Mouse (Mus musculus) intestine, embryonic 14.5 days (tissue): Measurements from ENCODE around the gene Anapc4. TPM values are rescaled to one million over a fixed set of nuclear protein-coding genes. Genes with fewer than 3 reads are reported as not detected.

Experiments used
- ATAC-seq: fragments of 200-750 bp; cut with Nextera tagmentation; replicated peaks from 2 replicates; pipeline ENCODE4 v1.8.0; 2017; ENCODE audit warnings: low read depth, moderate number of reproducible peaks, moderate TSS enrichment, moderate library complexity; ENCODE audit not compliant: low FRiP score, low TSS enrichment
- DNase-seq: peaks from one replicate; pipeline ENCODE4 v3.0.0-alpha.2; 2018; ENCODE audit warnings: low spot score
- H3K27ac ChIP-seq: fragments of 300-500 bp; sonication (generic); 2 replicates; pipeline ENCODE4 v1.5.1; 2014; ENCODE audit warnings: low read depth, mild to moderate bottlenecking, control low read depth
- H3K27me3 ChIP-seq: fragments of 300-500 bp; sonication (generic); replicated peaks from 2 replicates; pipeline ENCODE4 v1.6.1; 2014; ENCODE audit warnings: low read length, control low read depth; ENCODE audit not compliant: control insufficient read depth, insufficient read depth
- H3K36me3 ChIP-seq: fragments of 300-500 bp; sonication (generic); 2 replicates; pipeline ENCODE4 v1.6.1; 2014; ENCODE audit warnings: low read length, control low read depth; ENCODE audit not compliant: control insufficient read depth, insufficient read depth
- H3K4me1 ChIP-seq: fragments of 300-500 bp; sonication (generic); replicated peaks from 2 replicates; pipeline ENCODE4 v1.6.1; 2014; ENCODE audit warnings: low read length, control low read depth, mixed read lengths; ENCODE audit not compliant: control insufficient read depth, insufficient read depth
- H3K4me2 ChIP-seq: fragments of 300-500 bp; sonication (generic); 2 replicates; pipeline ENCODE4 v1.6.1; 2014; ENCODE audit warnings: low read length
- H3K4me3 ChIP-seq: fragments of 300-500 bp; sonication (generic); 2 replicates; pipeline ENCODE4 v1.5.1; 2014; ENCODE audit warnings: low read depth, low read length, control low read depth, mixed read lengths
- H3K9ac ChIP-seq: fragments of 300-500 bp; sonication (generic); 2 replicates; pipeline ENCODE4 v1.6.1; 2014; ENCODE audit warnings: mild to moderate bottlenecking, low read length
- H3K9me3 ChIP-seq: fragments of 300-500 bp; sonication (generic); 2 replicates; pipeline ENCODE4 v1.6.1; 2016; ENCODE audit warnings: low read length, control low read depth; ENCODE audit not compliant: control insufficient read depth
- WGBS: fragments of 180-500 bp; shearing (Covaris S2); extraction: QIAGEN DNeasy Blood & Tissue Kit; methylation state at CpG from one replicate; pipeline ENCODE4 v1.1.7; 2014; 5-methylcytosine and 5-hydroxymethylcytosine counted together
- polyA plus RNA-seq: library from polyadenylated mRNA; unstranded; fragments of >200 nt; fragmentation: Nextera tagmentation; extraction: Ambion mirVana; gene quantifications from 2 replicates; pipeline ENCODE4 v1.2.1, GENCODE M21; 2014

Anapc4 gene
- polyA plus RNA-seq, 1 experiment from 2014 or later, result 92.1 TPM

- DNase-seq, result peak; percentile 69
- ATAC-seq, result no peak; the same call in 1 of the 2 replicates
- whole genome bisulfite sequencing, result 3% methylated on average over 8 of the region's 14 CpGs
These were observed 45.0 kb downstream of the Anapc4 start for GRCm38 (mm10) chr5:52878847-52879246.

GRCm38 (mm10) chr5:52879926-52880325, 46.1 kb downstream of the Anapc4 start:
- Histone ChIP-seq H3K36me3 (no peaks in the 10 kb centered on the region), H3K4me1 (no peaks in the 10 kb centered on the region), H3K9me3 (no peaks in the 10 kb centered on the region), H3K27ac (no peak overlapping the region), H3K4me3 (no peak overlapping the region), H3K4me2 (no peak overlapping the region), H3K9ac (no peak overlapping the region), H3K27me3 (no peaks in the 10 kb centered on the region)
- DNase-seq, result no peak
- no peak for ATAC-seq
- 90% methylated on average over 6 of the region's 6 CpGs for WGBS

More at GRCm38 (mm10) chr5:52878847-52879246, 45.0 kb downstream of the Anapc4 start:
- no peak overlapping the region for H3K27ac ChIP-seq
- no peaks in the 10 kb centered on the region for H3K4me1 ChIP-seq
- H3K4me2 ChIP-seq, result no peak overlapping the region; the same call in 1 of the 2 replicates
- H3K9ac ChIP-seq, result no peak overlapping the region
- no peak overlapping the region for H3K4me3 ChIP-seq
- no peaks in the 10 kb centered on the region for H3K9me3 ChIP-seq
- H3K36me3 ChIP-seq, result no peaks in the 10 kb centered on the region
- H3K27me3 ChIP-seq, result no peaks in the 10 kb centered on the region

GRCm38 (mm10) chr5:52882446-52882845, 48.6 kb downstream of the Anapc4 start:
- Histone ChIP-seq H3K27ac (no peak overlapping the region), H3K4me3 (no peak overlapping the region), H3K36me3 (no peaks in the 10 kb centered on the region), H3K4me2 (no peak overlapping the region), H3K9me3 (0 out of 2 replicates have a peak, but pooled peaks cover 5% of the 10 kb centered on the region), H3K9ac (no peak overlapping the region), H3K4me1 (no peaks in the 10 kb centered on the region), H3K27me3 (no peaks in the 10 kb centered on the region)
- WGBS, result 52% methylated on average over 2 of the region's 2 CpGs
- DNase-seq, result no peak
- ATAC-seq, result no peak

GRCm38 (mm10) chr5:52887085-52887484, 53.3 kb downstream of the Anapc4 start:
- ATAC-seq (no peak), DNase-seq (peak; percentile 65)
- Histone ChIP-seq H3K27ac (no peak overlapping the region), H3K27me3 (no peaks in the 10 kb centered on the region), H3K4me2 (no peak overlapping the region), H3K9me3 (0 out of 2 replicates have a peak, but pooled peaks cover 5% of the 10 kb centered on the region), H3K4me3 (no peak overlapping the region), H3K36me3 (no peaks in the 10 kb centered on the region), H3K9ac (no peak overlapping the region), H3K4me1 (no peaks in the 10 kb centered on the region)
- WGBS, result 52% methylated on average over 12 of the region's 12 CpGs

GRCm38 (mm10) chr5:52889919-52890318, 56.1 kb downstream of the Anapc4 start:
- Histone ChIP-seq H3K4me2 (no peak overlapping the region), H3K9me3 (peaks cover 9% of the 10 kb centered on the region; the same call in 1 of the 2 replicates), H3K4me3 (no peak overlapping the region), H3K36me3 (no peaks in the 10 kb centered on the region), H3K27me3 (no peaks in the 10 kb centered on the region), H3K27ac (no peak overlapping the region), H3K4me1 (no peaks in the 10 kb centered on the region), H3K9ac (no peak overlapping the region)
- ATAC-seq (no peak), DNase-seq (no peak)
- WGBS, result 85% methylated on average over 7 of the region's 7 CpGs

GRCm38 (mm10) chr5:52891949-52892835, 58.4 kb downstream of the Anapc4 start:
- no peak for DNase-seq
- H3K36me3 ChIP-seq, result no peaks in the 10 kb centered on the region
- no peak overlapping the region for H3K27ac ChIP-seq
- 64% methylated on average over 12 of the region's 12 CpGs for WGBS
- no peak overlapping the region for H3K4me3 ChIP-seq
- no peak for ATAC-seq
- H3K4me1 ChIP-seq, result no peaks in the 10 kb centered on the region
- H3K4me2 ChIP-seq, result no peak overlapping the region
- H3K9ac ChIP-seq, result no peak overlapping the region
- peaks cover 4% of the 10 kb centered on the region; the same call in 1 of the 2 replicates for H3K9me3 ChIP-seq
- no peaks in the 10 kb centered on the region for H3K27me3 ChIP-seq

- H3K36me3 ChIP-seq, result no peaks in the 10 kb centered on the region
- no peak overlapping the region for H3K4me3 ChIP-seq
- no peaks in the 10 kb centered on the region for H3K4me1 ChIP-seq
- H3K9ac ChIP-seq, result no peak overlapping the region
- H3K27me3 ChIP-seq, result no peaks in the 10 kb centered on the region
- ATAC-seq, result no peak
- 77% methylated on average over 5 of the region's 5 CpGs for WGBS
- peaks cover 4% of the 10 kb centered on the region; the same call in 1 of the 2 replicates for H3K9me3 ChIP-seq
- no peak overlapping the region for H3K27ac ChIP-seq
- DNase-seq, result no peak
- H3K4me2 ChIP-seq, result no peak overlapping the region
These were observed 60.1 kb downstream of the Anapc4 start for GRCm38 (mm10) chr5:52893938-52894337.

- 32% methylated on average over 4 of the region's 4 CpGs for WGBS
- Histone ChIP-seq H3K4me2 (no peak overlapping the region), H3K4me1 (no peaks in the 10 kb centered on the region), H3K36me3 (no peaks in the 10 kb centered on the region), H3K27me3 (no peaks in the 10 kb centered on the region), H3K27ac (no peak overlapping the region), H3K9ac (no peak overlapping the region), H3K9me3 (no peaks in the 10 kb centered on the region), H3K4me3 (no peak overlapping the region)
- DNase-seq (no peak), ATAC-seq (no peak)
These were observed 70.4 kb downstream of the Anapc4 start for GRCm38 (mm10) chr5:52904246-52904645.

GRCm38 (mm10) chr5:52904671-52905070, 70.9 kb downstream of the Anapc4 start:
- no peak for DNase-seq
- WGBS, result 37% methylated on average over 6 of the region's 6 CpGs
- Histone ChIP-seq H3K27ac (no peak overlapping the region), H3K4me2 (no peak overlapping the region), H3K4me1 (no peaks in the 10 kb centered on the region), H3K9ac (no peak overlapping the region), H3K27me3 (no peaks in the 10 kb centered on the region), H3K36me3 (no peaks in the 10 kb centered on the region), H3K4me3 (no peak overlapping the region), H3K9me3 (no peaks in the 10 kb centered on the region)
- ATAC-seq, result no peak
